Mouse (Mus musculus): ENCODE results near the gene Vdac1.

Vdac1 gene

DNA sequence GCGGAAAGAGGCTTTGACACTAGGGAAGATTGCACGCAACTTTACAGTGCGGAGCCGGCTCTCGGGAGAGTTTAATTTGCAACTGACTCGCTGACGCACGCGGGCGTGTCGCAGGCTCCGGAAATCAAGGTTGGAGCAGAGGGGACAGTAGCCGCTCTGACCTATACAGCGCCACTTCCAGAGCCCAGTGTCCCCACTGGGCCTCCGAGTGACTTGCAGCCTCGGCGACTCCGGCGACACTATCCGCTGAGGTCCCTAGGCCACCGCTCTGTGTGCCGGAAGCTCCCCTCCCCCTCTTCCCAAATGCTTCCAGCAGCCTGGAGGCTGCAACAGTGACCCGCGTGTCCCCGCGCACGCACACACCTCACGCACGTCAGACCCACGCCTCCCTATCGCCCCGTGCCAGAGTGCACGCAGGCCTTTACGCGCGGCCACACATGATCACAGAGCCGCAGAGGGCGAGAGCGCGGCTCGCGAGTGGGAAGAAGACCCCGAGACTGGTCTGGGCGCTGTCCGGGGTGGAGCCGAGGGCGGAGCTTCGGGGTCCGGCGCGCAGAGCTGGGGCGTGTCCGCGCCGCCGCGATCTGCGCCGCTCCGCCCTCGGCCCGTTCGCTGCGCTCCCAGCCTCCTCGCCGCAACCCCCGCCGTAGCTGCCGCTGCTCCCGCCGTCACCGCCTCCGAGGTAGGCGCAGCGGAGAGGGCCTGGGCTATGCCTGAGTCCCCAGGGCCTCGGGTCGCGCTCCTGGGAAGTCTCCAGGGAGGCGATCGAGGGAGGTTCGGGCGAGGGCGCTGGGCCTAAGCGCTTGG lies at the start of gene Vdac1:
Vdac1 (plus strand) TSS at position 390 of the 807 bp plus-strand sequence.
- DNase-seq (ENCODE audit: low spot score in 2 of 2): peak; percentile 83 to 84

DNA sequence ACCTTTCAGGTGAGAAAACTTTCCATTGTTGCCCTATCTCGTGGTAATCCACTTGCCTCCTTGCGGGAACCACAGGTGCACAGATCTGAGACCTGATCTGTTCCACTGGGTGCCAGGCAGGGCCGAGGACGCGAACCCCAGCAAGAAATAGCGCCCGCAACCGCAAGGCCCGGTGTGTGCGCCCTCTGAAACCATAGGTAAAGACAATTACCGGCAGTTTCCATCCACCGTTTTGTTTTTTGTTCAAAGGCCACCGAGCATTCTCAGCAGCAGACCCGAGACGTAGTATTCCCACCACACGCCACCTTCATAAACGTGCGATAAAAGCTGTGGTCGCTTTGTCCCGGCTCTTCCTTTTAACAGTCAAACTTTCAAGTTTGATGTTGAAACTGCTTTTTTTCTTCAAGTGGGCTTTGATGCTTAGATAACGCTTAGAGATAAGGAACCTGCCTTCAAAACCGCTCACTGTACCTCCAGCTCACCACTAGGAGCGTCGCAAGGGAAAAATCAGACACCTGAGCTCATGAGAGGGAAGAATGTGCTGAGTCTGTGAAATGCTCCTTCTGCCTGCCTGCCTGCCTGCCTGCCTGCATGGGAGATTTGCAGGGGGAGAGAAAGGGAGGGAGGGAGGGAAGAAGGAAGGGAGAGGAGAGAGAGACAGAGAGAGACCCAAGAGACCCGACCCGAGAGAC lies 46.4 kb upstream of the Vdac1 start:
- DNase-seq (ENCODE audit: low spot score in 2 of 2): peak; percentile 66 to 68

DNA sequence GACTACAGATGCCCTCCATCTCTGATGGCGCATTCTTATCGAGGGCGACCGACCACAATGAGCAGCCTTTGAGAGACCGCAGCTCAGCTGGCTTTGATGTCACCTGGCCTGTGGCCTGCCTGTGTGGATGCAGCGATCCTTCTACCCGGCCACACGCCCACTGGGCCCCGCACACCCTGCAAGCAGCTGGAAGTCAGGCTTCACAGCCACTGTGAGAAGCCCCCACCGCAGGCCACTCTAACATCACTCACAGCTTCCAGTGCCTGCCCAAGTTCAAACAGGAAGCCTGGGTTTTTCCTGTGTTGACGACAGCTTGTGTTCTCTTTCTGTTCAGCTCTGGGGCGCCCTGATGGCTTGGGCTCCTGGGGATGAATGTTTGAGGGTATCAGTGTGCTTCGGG lies 42.2 kb upstream of the Vdac1 start:
- peak; percentile 36 to 37 for DNase-seq (ENCODE audit: low spot score in 2 of 2)

DNA sequence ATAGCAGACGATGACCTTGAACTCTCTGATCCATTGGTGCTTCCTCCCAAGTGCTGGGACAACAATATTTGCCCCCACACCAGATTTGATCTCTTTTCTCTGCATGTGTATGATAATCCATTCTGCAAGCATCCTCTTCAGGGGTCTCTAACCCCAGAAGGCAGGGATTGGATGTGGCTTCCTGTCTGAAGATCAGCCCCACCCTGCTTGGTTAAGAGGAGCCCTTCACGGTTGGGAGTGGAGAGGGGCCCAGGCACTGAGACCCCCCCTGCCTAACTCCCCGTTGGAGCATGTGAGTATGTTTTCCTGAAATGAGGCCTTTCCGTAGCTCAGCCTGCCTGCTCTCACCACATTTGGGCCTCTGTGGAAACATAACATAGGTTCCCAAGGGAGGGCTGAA lies 41.0 kb upstream of the Vdac1 start:
- DNase-seq (ENCODE audit: low spot score in 2 of 2): no peak

DNA sequence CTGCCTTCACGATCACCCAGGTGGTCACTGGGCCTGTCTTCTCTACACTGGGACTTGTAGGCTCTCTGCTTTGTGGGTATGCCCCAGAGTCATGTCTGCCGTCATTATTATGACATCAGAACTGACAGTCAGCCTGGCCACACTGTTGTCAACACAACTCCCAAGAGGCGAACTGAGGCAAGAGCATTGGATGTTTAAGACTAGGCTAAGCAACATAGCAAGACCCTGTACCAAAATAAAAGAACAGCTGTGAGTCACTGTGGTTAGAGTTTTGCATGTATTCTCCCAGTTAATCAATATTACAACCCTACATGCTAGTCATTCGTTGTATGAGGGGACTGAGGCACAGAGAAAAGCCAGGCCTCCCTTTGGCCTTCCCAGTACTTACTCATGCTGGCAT lies 40.1 kb upstream of the Vdac1 start:
- DNase-seq (ENCODE audit: low spot score in 2 of 2): no peak

DNA sequence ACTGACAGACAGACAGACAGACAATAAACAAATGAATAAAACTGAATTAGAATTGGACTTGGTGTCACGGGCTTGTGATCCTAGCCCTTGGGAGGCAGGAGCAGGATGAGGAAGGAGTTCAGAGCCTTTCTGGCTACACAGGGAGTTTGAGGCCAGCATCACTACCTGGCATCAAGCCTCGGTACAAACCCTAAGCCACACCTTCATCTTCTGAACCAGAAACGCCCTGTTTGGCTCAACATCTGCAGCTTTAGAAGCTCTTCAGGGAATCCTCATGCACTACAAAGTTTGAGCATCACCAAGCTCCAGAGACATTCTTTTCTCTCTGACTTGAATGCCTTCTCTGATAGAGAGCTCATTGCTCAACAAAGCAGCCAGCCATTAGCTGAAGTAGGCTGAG lies 39.1 kb upstream of the Vdac1 start:
- DNase-seq (ENCODE audit: low spot score in 2 of 2): no peak

DNA sequence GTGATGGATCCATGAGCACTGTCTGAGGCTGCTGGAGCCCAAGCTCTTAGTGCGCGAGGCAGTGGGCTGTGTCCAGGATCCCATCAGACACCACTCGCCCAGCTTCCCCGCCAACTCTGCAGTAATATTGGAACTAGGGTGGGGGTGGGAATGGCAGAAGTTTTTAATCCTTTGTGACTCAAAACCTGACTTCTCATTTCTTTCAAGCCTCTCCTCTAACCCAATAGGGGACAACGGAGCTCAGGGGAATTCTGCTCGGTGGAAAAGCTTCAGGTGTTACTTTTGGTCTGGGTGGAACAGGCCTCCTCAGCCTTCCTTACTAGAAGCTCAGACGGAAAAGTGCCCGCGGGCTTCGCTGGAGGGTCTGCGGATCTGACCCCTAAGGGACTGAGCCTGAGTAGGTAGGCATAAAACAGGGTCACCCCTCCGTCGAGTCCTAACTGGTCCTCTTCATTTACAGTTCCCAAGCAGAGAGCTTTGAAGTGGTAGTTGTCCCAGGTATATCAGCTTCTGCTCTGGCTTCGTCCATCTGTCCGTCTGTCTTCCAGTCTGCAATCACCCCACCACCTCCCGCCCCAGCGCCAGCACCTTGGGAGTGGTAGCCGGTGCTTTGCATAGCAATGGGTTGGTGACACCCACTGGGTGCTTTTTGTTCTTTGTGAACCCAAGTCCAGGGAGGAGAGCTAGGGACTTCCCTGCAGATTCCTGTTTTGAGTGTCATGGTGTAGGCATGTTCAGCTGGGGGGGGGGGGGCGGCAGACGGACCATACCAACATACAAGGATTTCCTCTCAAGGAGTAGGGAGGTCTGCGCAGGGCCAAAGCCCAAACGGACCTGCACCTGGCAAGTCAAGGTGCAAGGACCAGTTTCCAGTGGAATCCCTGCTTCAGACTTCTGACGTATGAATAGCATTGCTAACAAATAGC lies 36.0 kb upstream of the Vdac1 start:
- DNase-seq (ENCODE audit: low spot score in 2 of 2): no peak

DNA sequence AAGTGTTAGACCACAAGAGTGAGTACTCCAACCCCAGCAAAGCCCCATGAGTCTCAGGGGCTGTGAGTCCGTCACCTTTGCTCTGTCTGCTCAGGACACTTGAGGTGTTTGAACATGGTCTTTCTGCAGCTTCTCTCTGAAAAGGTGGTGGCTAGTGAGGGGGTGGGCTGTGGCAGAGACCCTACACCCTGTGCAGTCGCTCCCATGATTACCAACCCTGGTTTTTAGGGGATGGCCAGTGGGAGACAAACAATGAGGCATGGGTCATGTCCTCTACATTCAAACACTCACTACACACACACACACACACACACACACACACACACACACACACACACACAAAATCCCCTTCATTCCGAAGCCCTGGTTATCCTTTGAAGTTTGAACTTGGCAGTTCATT lies 33.3 kb upstream of the Vdac1 start:
- DNase-seq (ENCODE audit: low spot score in 2 of 2): no peak

DNA sequence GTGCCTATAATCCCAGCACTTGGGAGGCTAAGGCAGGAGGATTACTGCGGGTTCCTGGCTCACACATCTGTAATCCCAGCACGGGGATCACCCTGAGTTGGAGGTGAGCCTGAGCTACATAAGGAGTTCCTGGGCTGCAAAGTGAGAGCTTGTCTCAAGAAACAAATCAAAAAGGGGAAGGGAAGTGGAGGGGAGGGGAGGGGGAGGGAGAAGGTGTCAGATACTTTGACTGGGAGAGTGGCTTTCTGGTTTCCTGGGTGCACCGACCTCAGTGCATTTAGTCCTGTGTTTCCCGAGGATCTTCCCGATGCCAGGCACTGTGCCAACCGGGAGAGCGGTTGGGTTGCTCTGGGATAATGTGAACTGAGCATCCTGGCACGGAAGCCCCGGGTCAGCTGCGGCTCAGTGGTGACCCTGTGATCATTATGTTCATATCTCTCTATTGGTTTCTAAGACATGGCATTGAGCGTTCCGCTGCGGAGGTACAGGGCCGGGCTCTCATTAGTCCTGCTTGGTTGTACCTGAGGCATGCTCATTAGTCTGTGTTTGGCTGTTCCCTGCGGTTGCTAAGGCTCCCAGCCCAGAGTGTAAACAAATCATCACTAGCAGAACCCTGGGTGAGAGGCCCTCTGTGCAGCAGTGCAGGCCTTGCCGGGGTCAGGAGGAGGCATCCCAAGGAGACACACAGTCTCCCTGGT lies 28.1 kb upstream of the Vdac1 start:
- DNase-seq (ENCODE audit: low spot score in 2 of 2): no peak

DNA sequence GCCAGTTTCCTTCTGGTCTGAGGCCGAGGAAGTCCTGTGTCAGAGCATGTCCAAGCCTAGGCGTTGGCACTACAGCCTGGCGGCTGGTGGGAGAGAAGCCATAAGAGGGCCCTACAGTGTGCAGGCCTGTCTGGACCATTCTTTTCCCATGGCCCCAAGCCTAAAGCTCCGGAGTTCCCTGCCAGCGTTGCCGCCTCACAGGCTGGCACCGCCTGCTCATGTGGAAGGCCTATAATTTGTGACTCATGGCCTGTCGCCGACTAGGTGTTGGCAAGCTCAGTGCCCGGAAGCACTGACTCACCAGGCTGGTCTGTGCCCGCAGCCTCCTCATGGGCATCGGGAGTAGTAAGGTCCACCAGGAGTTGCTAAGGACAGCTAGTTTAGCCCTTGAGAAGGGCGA lies 27.0 kb upstream of the Vdac1 start:
- no peak for DNase-seq (ENCODE audit: low spot score in 2 of 2)

DNA sequence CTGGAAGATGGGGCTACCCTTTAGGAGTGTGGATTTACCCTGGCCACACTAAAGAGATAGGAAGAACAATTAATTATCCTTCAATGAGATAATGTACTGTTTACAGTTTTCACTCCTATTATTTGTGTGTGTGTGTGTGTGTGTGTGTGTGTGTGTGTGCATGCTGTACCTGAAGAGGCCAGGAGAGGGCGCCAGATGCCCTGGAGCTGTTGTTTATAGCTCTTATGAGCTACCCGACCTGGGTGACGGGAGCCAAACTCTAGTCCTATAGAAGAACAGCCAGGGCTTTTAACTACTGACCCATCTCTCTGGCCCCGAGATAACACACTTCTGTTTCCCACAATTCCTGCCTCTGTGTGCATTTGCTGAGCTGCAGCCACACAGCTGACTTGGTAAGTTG lies 25.4 kb upstream of the Vdac1 start:
- no peak for DNase-seq (ENCODE audit: low spot score in 2 of 2)

DNA sequence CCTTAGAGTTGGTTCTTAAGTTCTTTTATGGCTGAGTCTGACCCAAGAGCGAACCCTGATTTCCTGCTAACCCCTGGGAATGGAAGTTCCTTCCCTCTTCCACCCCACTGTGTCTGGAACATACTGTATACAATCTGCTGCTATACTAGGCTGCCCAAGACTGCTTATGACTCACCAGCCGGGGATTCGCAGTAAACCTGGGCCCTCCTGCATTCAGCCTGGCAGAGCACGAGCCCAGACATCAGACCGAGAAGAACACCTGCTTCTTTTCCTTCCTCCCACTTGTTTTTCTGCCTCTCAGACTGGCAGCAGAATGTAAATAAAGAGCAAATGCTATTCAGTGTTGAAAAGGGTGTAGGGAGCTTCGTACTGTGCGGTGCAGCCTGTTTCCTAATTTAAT lies 24.7 kb upstream of the Vdac1 start:
- no peak for DNase-seq (ENCODE audit: low spot score in 2 of 2)

DNA sequence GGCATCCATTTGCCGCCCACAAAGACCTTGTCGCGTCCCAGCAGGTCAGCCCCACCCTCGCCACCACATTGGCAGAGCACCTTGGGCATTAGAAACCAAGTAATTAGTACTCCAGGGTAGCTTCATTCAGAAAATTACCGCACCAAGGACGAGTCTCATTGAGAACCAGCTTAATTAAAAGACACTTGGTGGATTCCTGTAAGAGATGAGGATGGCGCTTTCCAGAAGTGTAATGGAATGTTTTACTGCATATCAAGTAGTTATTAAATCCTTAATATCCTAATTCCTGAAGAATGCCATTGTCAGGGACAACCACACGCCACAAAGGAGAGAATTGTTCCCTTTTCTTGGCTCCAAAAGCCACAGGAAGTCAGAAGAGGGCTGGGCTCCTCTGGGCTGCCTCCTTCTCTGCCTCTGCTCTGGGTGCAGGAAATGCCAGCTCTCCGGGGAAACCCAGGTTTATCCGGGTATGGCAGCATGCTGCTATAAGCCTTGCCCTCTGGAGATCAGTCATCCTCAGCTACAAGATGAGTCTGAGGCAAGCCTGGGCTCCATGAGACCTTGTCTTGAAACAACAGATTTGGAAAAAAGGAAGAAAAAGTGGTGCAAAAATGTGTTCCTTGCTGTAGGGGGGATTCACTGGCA lies 22.9 kb upstream of the Vdac1 start:
- DNase-seq (ENCODE audit: low spot score in 2 of 2): no peak

DNA sequence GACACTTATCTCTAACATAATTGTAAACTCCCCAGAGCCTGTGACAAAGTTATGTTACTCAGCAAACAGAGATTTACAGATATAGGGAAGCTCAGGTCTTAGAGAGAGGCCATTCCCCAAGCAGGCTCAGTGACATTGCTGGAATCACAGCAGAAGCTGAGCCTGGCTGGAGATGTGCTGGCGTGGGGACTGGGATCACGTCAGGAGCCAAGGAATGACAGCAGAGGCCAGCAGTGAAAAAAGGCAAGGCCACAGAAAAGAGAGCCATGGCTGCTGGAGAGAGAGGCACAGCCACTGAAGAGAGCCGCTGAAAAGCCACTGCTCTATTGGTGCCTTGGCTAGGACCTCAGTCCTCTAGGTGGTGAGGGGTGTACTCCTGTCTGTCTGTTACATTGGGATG lies 22.3 kb upstream of the Vdac1 start:
- DNase-seq (ENCODE audit: low spot score in 2 of 2): no peak

DNA sequence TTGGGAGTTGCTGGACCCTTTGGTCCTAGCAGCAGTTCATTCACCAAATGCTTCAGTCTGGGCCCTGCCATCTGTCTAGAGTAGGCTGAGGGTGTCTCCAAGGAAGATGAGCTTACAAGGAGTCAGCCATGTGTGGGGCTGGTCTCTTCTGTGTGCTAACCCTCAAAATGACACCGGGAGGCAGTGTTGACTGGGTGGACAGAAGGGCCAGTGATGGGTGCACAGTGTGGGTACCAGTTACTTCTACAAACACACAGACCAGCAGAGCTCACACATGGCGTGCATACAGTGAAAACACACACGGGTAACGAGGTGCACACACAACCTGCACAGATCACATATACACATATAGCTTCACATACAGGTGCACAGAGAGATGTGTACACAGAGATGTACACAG lies 21.6 kb upstream of the Vdac1 start:
- DNase-seq (ENCODE audit: low spot score in 2 of 2): no peak

DNA sequence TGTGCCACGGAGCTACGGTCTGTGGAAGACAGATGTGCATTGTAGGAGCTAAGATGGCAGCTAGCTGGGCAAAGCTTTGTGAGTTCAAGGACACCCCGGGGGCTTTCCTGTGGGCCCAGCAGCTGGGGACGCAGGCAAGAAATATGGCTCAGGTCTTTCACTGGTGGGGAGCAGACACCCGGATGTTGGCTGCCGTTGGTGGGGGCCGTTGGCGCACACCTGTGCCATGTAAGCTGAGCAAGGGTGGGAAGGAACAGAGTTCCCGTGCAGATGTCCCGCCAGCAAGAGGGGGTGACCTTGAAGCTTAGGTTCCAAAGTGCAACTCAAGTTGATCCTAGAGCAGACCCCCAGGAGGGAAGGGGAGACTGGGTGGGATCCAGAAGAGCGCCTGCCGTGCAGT lies 21.1 kb upstream of the Vdac1 start:
- no peak for DNase-seq (ENCODE audit: low spot score in 2 of 2)

DNA sequence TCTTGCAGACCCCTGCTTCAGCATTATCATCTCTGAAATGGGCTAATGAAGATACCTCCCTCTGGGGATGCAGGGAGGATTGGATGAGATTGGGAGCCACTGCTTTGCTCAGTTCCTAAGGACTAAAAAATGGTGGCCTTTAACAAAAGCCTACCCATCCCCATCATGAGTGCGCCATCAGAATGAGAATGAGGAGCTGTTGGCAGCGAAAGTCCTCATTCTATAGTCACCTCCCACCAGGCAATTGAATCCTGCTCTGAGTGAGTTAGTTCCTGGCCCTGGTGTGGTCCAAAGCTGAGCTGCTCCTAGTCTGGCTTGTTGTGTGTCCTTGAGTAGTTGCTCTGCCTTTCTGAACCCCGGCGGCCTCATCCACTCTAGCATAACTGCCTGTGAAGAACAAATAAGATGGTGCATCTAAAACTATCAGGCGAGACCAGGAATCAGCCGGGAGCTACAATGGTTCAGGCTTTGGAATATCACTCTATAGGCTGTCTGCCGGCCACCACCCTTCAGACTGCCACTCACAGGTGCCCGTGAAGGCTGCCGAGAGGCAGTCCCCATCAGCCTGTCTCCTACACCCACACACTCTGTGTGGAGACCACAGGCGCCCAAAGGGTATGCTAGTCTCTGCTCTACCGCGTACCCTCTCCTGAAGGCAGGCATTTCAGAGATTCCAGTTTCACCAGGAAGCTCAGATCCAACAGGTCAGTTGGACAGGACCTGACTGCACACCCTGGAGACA lies 20.4 kb upstream of the Vdac1 start:
- DNase-seq (ENCODE audit: low spot score in 2 of 2): no peak

DNA sequence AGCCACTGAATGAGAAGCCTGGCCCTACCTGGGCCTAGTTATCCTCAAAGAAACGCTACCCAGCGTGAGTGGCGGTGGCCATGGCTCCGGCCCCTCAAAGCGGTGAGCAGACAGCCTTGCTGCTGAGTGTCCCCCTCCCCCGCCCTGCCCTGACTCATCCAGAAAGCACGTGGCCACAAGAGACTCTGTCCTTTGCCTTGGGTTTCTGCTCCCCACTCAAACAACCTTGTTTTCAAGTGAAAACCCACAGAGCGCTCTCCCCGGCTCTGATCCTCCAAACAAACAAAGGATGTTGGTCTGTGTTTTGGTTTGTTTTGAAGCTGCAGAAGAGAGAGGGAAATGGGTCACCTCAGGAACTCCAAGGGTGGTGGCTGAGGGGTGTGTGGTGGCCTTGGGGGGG lies 19.7 kb upstream of the Vdac1 start:
- peak; percentile 33 to 41 for DNase-seq (ENCODE audit: low spot score in 2 of 2)

DNA sequence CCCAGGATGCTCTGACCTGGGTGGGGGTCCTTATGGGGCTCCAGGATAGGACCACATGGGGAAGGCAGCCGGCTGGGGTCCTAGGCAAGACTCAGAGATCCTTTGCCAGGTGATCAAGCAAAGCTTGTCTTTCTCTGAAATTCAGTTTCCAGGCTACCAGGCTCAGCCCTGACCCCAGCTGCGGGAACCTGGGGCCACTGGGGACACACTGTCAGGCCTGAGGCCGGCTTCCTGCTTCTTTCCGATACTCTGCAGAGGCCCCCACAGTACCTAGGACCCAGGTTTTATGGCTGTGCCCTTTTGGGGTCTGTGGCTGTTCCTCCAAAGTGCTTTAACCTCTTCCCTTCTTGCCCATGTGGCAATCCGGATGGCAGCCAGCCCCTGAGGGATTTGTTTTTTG lies 19.2 kb upstream of the Vdac1 start:
- no peak for DNase-seq (ENCODE audit: low spot score in 2 of 2)

DNA sequence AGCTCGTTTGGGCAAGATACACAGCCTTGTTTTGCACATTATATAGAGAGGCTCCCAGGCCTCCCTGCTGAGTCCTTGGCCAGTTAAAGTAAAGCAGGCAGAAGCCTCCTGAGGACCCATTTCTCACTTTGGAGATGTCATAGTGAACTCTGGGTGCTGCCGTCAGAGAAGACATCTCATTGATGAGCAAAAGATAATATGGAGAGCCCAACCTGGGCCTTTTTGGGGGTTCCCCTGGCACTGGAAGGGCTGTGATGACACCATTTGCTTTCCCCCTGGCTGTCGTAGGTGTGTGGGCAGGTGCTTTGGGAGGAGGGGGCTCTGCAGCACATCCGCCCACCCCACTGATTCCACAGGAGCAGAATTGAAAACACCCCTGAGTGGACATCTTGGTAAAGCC lies 18.4 kb upstream of the Vdac1 start:
- no peak for DNase-seq (ENCODE audit: low spot score in 2 of 2)

DNA sequence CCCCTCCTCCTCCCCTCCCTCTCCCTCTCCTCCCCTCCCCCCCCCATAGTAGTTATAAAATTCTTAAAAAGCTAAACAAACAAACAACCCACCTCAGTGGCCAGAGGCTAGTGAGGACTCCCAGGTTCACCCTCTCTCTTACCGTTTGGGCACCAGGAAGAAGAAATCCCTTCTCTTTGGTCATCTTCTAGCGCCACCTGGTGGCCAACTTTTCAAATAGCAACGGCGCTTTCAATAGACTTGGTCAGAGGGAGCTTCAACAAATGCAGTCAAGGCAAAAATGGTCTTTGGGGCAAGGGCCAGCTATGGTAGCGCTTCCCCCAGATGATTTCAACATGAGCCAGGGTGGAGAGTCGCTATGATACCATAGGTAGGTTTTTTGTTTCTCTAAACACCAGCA lies 17.5 kb upstream of the Vdac1 start:
- DNase-seq (ENCODE audit: low spot score in 2 of 2): peak; percentile 61 to 75

Measured in spleen, postnatal 36 days (tissue).